Mouse (Mus musculus) cerebellum, postnatal 4 days (tissue): ENCODE measurements around the gene Phactr1.

Experiments used
- DNase-seq, 2 experiments: peaks; one replicate each; pipeline ENCODE4 v3.0.0; 2022; ENCODE audit warnings: low spot score in 2 of 2, mixed read lengths in 1 of 2

Phactr1 gene

DNA sequence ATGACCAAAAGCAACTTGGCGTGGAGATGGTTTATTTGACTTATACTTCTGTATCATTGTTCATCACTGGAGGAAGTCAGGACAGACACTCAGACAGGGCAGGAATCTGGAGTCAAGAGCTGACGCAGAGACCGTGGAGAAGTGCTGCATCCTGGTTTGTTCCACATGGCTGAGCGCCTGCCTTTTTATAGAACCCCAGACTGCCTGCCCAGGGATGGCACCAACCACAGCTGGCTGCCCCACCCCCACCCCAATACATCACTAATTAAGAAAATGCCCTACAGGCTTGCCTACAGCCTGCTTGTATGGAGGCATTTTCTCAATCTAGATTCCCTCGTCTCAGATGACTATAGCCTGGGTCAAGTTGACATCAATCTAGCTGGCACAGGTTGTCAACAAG lies 338.4 kb downstream of the Phactr1 start:
- DNase-seq, result no peak

GRCm38 (mm10) chr13:43021031-43021430 lies 340.6 kb downstream of the Phactr1 start:
- DNase-seq, result no peak

DNA sequence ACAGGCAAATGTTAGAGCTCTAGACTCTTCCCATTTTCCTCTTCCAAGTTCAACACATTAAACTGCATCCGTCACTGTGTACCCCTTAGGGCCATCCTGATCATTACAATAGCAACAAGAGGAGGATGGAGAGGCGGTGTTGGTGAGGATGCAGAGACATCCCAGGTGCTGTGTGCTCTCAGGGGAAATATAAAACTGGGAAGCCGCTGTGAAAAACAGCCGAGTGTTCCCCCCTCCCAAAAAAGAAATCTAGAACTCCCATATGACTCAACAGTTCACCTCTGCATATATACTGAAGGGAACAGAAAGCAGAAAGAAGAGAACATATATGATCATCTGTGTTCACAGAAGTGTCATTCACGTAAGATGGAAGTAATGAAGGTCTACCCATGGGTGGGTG lies 342.6 kb downstream of the Phactr1 start:
- DNase-seq, result no peak

DNA sequence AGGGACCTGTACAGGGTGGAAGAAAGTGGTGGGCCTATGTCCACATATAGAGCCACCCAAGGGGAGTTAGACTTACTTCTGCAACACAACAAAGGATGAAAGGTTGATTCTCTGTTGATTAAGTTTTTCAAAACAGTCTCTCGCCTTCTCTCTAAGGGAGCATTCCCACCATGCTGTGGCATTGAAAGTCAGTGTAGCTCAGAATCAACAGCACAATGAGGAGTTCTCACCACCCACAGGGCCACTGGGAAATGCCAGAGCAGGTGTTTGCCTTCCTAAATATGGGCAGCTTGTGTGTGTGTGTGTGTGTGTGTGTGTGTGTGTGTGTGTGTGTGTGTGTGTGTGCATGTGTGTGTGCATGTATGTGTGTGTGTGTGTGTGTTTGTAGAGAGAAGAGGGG lies 347.1 kb downstream of the Phactr1 start:
- no peak for DNase-seq

DNA sequence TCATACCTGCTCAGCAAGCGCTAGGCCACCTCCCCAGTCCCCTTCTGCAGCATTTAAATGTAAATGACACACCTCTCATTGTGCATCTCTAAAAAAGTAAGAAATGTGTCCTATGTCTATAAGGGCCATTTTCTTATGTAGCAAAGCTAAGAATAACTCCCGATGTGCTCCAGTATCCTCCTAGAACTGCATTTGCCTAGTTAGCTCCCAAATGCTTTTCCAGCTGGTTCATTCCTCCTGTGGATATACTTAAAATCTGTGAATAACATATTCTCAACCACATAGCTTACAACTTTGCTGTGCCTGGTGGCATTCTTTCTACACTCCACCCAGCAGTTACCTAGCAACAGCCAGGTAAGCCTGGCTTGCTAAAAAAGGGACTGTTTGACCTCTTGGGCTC lies 349.8 kb downstream of the Phactr1 start:
- DNase-seq, result no peak

- no peak for DNase-seq
Observed at GRCm38 (mm10) chr13:43032451-43032850, 352.0 kb downstream of the Phactr1 start.

DNA sequence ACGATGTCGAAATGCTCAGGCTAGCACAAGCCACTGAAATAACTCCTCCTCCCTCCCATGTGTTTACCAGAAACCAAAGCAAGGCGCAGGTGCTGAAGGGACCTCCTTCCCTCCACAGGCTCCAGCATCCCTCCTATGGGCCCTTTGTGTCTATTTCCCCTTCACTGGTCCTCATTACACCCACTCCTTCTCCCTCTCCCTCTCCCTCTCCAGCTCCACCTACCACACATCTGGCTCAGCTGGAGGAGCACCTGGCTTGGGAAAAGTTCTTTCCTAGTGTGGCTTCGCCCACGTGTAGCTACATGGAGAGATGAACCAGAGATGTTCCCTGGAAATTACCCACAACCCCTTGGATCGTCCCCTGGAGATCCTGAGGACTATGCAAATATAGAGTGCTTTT lies 356.1 kb downstream of the Phactr1 start:
- DNase-seq, result no peak

- DNase-seq, result no peak
Observed at GRCm38 (mm10) chr13:43042766-43043165, 362.3 kb downstream of the Phactr1 start.

DNA sequence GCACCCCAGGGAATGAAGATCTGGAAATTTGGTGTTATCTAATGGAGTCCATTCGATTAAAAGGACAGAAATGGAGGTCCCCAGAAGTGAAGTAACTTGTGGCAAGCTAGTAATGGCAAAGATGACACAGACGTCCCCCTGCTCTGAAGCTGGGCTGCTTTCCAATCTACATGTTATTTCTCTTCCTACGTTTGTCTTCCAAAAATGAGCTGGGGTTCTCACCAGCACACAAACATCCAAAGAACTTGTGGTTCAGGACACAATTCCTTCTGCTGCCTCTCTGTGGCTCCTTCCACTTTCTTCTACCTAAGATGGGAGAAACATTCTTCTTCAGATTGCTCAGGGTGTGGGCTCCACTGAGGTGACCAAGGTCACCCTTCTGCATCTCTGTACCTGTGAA lies 368.1 kb downstream of the Phactr1 start:
- no peak for DNase-seq

GRCm38 (mm10) chr13:43053201-43053600 lies 372.8 kb downstream of the Phactr1 start:
- no peak for DNase-seq

- no peak for DNase-seq
Observed at GRCm38 (mm10) chr13:43055136-43055535, 374.7 kb downstream of the Phactr1 start.

DNA sequence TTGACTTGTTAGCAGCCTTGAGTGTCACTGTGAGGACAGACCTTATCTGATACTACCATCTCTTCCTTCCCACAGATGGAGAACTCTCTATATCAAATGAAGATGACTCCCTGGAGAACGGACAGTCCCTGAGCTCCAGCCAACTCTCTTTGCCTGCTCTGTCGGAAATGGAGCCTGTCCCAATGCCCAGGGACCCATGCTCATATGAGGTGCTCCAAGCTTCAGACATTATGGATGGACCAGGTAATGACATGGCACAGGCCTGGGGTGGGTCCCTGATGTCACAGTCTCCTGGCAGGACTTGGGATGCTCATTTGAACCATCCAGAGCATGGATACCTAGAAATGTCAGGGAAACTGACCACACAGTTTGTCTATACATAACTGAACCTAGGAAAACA lies 376.7 kb downstream of the Phactr1 start:
- no peak for DNase-seq

- no peak for DNase-seq
Observed at GRCm38 (mm10) chr13:43063355-43063754, 382.9 kb downstream of the Phactr1 start.

DNA sequence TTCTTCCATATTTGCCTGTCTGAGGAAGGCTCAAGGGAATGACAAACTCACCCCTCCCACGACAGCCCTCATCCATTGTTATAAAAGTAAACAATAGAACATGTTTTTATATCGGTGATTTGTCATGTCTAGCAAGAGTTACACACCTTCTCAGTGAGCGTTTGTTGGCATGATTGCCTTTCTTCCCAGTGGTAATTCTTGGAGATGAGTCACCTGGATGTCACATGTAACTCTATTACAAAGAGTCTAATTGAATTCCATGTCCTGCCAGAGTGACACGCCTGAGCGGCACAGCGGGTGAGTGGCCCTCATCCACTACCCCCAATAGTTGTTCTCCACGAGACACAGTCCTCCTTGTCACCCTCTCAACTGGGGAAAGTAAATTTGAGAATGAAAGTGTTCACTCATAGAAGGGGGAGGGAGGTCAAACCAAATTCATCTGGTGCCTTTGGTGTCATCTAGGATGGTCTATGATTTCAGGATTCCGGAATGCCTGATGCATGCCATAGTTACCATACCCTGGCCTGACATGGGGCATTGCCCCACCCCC lies 388.4 kb downstream of the Phactr1 start:
- DNase-seq, result no peak

- DNase-seq, result no peak
Observed at GRCm38 (mm10) chr13:43070496-43070895, 390.1 kb downstream of the Phactr1 start.

GRCm38 (mm10) chr13:43070971-43071370 lies 390.5 kb downstream of the Phactr1 start:
- no peak for DNase-seq

DNA sequence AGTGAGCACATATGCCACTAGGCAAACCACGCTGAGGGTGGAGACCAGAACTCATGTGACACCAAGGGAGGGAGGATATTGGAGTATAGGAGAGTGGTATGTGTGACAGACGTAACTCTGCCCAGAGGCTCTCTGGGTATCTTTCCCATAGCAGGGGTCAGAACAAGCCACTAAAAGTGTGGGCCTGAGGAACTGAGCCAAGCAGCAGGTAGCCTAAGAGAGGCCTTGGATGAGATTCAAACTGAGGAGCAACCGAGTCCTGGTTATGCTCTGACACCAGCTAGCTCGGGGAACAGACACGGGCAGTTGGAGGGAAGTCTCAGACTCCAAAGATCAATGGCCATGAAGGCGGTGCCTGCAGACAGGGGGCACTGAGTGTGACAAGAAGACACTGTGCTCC lies 395.0 kb downstream of the Phactr1 start:
- no peak for DNase-seq

DNA sequence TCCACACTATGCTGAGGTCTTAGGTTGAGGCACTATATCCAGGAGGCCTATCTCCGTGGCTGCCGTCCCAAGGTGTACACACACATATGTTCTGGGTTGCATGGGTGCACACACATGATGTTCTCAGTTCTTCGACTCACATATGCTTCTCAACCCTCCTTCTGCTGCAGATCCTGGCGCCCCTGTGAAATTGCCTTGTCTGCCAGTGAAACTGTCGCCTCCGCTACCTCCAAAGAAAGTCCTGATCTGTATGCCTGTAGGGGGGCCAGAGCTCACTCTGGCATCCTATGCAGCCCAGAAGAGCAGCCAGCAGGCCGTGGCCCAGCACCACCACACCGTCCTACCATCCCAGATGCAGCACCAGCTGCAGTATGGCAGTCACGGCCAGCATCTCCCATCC lies 397.1 kb downstream of the Phactr1 start:
- DNase-seq, result no peak

DNA sequence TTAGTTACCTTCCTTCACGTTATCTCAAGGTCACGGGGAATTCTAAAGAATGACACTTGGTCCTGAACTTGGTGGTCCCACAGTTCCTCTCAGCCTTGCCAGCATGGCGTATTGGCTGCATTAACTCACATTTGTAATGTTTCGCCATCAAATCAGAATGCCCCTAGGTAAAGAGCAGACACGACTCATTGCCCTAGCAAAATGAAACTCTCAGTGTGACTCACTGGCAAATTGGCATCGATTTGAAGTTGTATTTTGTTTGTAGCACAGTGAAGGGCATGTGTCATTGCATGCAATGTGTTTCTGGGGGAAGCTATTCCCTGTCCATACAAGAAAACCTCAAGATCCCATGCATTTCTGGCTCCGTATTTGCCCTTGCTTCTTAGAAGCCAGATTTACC lies 404.8 kb downstream of the Phactr1 start:
- DNase-seq, result no peak

- peak in 1 of 2 experiments; percentile 61 for DNase-seq
Observed at GRCm38 (mm10) chr13:43094365-43094764, 413.9 kb downstream of the Phactr1 start.

DNA sequence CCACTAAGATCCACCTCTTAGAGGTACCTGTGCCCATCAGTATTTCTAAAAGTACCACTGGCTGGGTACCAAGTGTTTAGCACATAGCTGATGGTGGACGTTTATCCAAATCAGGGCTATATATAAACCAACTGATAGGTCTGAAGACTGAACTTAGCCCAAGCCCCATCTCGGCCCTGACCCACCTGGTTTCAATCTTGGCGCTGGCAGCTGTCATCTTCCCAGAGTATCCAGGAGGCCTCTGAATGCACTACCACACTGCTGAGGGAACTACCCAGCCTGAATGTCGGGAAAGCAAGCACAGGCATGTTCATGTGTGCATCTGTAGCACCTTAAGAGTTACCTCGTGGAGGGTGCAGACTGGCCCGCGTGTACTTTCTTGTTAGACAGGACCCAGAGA lies 422.5 kb downstream of the Phactr1 start:
- DNase-seq, result no peak

DNA sequence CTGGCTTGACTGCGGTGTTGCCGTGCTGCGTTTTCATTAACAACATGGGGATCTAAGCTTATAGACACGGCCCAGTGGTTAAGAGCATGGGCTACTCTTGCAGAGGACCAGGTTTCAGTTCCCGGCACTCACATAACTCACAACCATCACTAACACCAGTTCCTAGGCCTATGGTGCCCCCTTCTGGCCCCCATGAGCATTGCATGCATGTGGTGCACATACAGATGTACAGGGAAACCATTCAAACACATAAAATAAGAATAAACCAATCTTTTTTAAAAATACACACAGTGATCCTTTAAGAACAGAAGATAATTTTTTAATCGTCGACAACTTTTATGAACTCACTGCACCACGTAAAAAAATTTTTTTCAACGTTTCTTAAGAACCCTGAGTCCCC lies 424.1 kb downstream of the Phactr1 start:
- DNase-seq, result no peak

DNA sequence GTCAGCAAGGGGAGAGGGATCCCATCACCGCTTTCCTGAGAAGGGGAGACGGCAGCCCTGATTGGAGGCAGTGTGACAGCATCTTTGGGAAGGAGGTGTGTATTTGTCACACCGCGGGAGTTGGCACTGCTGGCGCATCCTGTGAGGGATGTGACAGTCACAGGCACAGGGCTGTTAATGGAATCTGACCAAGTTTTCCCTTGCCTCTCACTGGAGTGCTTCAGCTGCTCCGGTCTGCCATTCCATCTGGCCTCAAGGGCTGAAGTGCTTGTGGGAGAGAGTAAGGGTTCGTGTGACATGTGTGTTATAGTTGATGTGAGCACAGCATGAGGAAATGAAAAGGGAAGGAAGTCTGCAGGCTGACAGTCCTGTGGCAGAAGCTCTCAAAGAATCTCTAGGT lies 431.9 kb downstream of the Phactr1 start:
- peak in 1 of 2 experiments; percentile 76 for DNase-seq

DNA sequence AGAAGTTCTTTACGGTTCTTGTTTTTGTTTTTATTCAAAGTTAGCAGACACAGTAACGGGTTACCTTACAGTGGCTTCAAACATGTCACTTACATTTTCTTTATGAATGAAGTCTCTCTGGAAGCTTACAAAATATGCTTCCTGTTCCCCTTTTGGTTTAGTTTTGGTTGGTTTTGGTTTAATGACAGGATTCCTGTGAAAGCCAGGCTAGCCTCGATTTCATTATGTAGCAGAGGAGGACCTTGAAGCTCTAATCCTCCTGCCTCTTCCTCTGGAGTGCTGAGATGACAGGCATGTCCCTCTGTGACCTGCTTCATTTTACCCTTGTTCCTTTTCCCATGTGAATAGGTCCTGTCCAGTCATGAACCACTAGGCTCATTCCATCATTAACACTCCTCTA lies 432.3 kb downstream of the Phactr1 start:
- no peak for DNase-seq

DNA sequence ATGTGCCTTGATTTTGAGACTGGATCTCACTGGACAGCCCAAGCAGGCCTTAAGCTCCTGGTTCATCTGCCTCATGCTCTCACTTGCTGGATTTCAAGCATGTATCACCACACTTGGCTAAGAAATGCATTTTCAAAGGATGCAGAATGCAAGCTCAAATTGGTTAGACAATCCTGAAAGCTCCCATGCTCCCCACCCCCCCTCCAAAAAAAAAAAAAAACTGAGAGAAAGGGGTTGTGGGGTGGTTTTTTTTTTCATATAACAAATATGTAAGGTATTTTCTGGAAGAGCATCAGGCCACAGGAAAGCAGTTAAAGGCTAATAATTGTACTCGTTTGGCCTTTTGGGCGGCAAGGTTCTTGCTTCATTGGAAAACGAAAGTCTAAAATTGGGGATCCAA lies 432.7 kb downstream of the Phactr1 start:
- DNase-seq, result no peak
